Mouse (Mus musculus) hindbrain, embryonic 13.5 days (tissue): ENCODE results near the gene Tmprss9. TPM values are rescaled to one million over a fixed set of nuclear protein-coding genes. Genes with fewer than 3 reads are reported as not detected.

Source experiments
- ATAC-seq: fragments of 200-750 bp; cut with Nextera tagmentation; 2 replicates; pipeline ENCODE4 v1.8.0; 2017; ENCODE audit warnings: moderate TSS enrichment; ENCODE audit not compliant: low FRiP score
- H3K27ac ChIP-seq: fragments of 300-500 bp; sonication (generic); 2 replicates; pipeline ENCODE4 v1.5.1; 2015; ENCODE audit warnings: inconsistent platforms, mild to moderate bottlenecking, moderate library complexity
- H3K27me3 ChIP-seq: fragments of 300-500 bp; sonication (generic); 2 replicates; pipeline ENCODE4 v1.6.1; 2015; ENCODE audit warnings: mild to moderate bottlenecking, inconsistent platforms
- H3K36me3 ChIP-seq: fragments of 300-500 bp; sonication (generic); 2 replicates; pipeline ENCODE4 v1.6.1; 2015; ENCODE audit warnings: mild to moderate bottlenecking, inconsistent platforms
- H3K4me1 ChIP-seq: fragments of 300-500 bp; sonication (generic); replicated peaks from 2 replicates; pipeline ENCODE4 v1.6.1; 2015; ENCODE audit warnings: inconsistent platforms
- H3K4me2 ChIP-seq: fragments of 300-500 bp; sonication (generic); 2 replicates; pipeline ENCODE4 v1.6.1; 2015; ENCODE audit warnings: inconsistent platforms, mild to moderate bottlenecking, moderate library complexity
- H3K4me3 ChIP-seq: fragments of 300-500 bp; sonication (generic); 2 replicates; pipeline ENCODE4 v1.5.1; 2015; ENCODE audit warnings: mild to moderate bottlenecking, inconsistent platforms
- H3K9ac ChIP-seq: fragments of 300-500 bp; sonication (generic); 2 replicates; pipeline ENCODE4 v1.6.1; 2015; ENCODE audit warnings: mild to moderate bottlenecking, inconsistent platforms
- H3K9me3 ChIP-seq: fragments of 300-500 bp; sonication (generic); 2 replicates; pipeline ENCODE4 v1.6.1; 2016; ENCODE audit warnings: inconsistent platforms
- WGBS: fragments of 180-500 bp; shearing (Covaris S2); methylation state at CpG from one replicate; pipeline ENCODE4 v1.1.7; 2015; 5-methylcytosine and 5-hydroxymethylcytosine counted together
- polyA plus RNA-seq: library from polyadenylated mRNA; unstranded; fragments of >200 nt; fragmentation: Nextera tagmentation; extraction: Ambion mirVana; gene quantifications from 2 replicates; pipeline ENCODE4 v1.2.1, GENCODE M21; 2015

Tmprss9 gene
- polyA plus RNA-seq, 1 experiment from 2014 or later, result 0.13 TPM

DNA sequence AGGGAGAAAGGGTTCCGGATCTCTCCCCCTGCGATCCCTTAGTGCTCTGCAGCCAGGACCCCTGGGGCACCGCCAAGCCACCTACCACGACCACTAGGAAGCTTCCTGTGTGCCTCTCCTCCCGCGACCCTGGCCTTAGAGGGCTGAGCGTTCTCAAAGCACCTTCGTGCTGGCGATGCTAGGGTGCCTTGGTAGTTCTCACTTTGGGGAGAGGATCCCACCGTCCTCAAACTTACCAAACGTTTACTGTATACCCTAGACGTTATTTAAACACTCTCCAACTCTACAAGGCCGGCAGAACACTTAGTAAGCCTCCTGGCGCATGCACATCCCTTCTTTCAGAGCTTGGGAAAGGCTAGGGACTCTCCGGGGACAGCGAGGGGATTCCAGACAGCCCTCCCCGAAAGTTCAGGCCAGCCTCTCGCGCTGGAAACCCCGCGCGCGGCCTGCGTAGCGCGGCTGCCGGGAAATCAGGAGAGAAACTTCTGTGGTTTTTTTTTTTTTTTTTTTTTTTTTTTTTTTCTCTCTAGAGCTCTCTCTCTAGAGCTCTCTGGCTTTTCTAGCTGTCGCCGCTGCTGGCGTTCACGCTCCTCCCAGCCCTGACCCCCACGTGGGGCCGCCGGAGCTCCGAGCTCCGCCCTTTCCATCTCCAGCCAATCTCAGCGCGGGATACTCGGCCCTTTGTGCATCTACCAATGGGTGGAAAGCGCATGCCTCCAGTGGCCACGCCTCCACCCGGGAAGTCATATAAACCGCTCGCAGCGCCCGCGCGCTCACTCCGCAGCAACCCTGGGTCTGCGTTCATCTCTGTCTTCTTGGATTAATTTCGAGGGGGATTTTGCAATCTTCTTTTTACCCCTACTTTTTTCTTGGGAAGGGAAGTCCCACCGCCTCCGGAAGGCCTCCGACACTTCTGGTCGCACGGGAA is 57.9 kb downstream of the Tmprss9 start, which contains the start of gene Gadd45b:
Gene Gadd45b (plus strand): TSS at position 775 of the 928 bp plus-strand sequence.
- Histone ChIP-seq H3K4me3 (peak within 1 kb of the TSS; percentile 50), H3K9ac (peak within 1 kb of the TSS; percentile 80), H3K36me3 (no peaks in the 10 kb centered on the region), H3K9me3 (no peaks in the 10 kb centered on the region), H3K4me1 (peaks cover 54% of the 10 kb centered on the region), H3K27me3 (peaks cover 45% of the 10 kb centered on the region), H3K27ac (peak within 1 kb of the TSS; percentile 74), H3K4me2 (peak within 1 kb of the TSS; percentile 82)
- WGBS, result under 1% methylated on average over 56 of the region's 56 CpGs
- peak; percentile 89 for ATAC-seq

DNA sequence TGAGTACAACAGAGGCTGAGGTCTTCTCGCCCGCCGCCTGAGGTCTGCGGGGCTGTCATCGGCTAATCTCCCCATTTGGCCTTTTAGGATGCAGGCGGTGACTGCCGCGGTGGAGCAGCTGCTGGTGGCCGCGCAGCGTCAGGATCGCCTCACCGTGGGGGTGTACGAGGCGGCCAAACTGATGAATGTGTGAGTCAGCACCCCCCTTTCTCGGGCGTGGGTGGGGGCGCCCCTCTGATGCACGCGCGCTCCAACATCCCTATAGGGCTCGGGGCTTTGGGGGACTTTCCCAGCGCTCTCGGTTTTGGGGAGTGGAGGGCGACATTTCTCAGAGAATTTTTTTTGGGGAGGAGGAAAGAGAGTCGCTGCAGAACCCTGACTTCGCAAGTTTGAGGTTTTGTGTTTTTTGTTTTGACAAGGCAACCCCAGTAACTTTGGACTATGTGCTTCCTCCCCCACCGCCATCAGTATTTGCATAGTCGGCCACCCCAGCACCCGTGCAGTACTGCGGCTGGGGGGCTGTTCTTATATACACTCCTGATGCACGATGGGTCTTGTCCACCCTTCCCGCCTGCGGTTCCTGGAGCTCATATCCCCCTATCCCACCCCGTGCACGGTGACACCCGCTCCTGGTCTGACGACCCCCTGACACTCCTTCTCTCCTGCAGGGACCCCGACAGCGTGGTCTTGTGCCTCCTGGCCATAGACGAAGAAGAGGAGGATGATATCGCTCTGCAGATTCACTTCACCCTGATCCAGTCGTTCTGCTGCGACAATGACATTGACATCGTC is 58.9 kb downstream of the Tmprss9 start:
- H3K4me1 ChIP-seq, result peaks cover 63% of the 10 kb centered on the region
- H3K9ac ChIP-seq, result peak overlapping the region; percentile 74
- H3K36me3 ChIP-seq, result no peaks in the 10 kb centered on the region
- no peak overlapping the region for H3K27ac ChIP-seq
- 0 out of 2 replicates have a peak, but pooled peaks have one; percentile 22 for ATAC-seq
- H3K27me3 ChIP-seq, result peaks cover 54% of the 10 kb centered on the region
- peak overlapping the region; percentile 82 for H3K4me2 ChIP-seq
- H3K4me3 ChIP-seq, result peak overlapping the region; percentile 44
- H3K9me3 ChIP-seq, result no peaks in the 10 kb centered on the region
- under 1% methylated on average over 45 of the region's 45 CpGs for WGBS

DNA sequence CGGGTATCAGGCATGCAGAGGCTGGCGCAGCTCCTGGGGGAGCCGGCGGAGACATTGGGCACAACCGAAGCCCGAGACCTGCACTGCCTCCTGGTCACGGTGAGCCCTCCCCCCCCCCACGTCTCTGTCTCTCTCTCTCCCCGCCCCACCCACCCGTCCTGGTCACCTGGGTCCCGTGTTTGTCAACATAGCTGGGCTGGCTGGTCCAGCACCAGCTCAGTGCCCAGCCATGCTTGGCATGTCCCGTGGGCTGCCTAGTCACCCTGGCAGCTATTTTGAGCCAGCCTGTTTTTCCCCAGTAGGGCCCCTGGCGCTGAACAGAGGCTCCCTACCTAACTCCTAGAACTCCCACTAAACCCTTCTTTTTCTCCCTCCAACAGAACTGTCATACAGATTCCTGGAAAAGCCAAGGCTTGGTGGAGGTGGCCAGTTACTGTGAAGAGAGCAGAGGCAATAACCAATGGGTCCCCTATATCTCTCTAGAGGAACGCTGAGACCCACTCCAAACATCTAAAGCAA is 59.6 kb downstream of the Tmprss9 start:
- WGBS, result 2% methylated on average over 12 of the region's 14 CpGs
- H3K36me3 ChIP-seq, result no peaks in the 10 kb centered on the region
- H3K9me3 ChIP-seq, result no peaks in the 10 kb centered on the region
- H3K4me2 ChIP-seq, result peak overlapping the region; percentile 82
- H3K4me1 ChIP-seq, result peaks cover 70% of the 10 kb centered on the region
- ATAC-seq, result no peak
- peaks cover 61% of the 10 kb centered on the region for H3K27me3 ChIP-seq
- peak overlapping the region; percentile 74 for H3K9ac ChIP-seq
- H3K4me3 ChIP-seq, result peak overlapping the region; percentile 44
- H3K27ac ChIP-seq, result no peak overlapping the region

DNA sequence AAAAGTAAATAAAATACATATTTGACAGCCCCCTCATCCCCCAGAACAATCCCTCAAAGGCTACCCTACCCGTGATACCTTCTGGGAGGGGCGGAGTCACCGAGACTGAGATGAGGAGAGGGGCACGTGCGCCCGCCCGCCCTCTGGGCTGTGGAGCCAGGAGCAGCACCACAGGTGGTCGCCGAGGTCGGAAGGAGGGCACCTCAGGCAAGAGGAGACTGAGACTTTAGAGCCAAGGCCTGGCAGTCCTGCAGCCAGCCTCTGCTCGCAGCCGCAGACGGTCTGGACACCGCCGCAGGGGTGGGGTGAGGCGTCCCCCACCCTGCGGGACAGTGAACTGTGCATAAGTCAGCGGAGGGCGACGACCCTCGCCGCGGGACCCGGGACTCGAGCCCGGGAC is 60.0 kb downstream of the Tmprss9 start:
- Histone ChIP-seq H3K36me3 (no peaks in the 10 kb centered on the region), H3K4me3 (peak overlapping the region; percentile 44), H3K27ac (no peak overlapping the region), H3K9me3 (no peaks in the 10 kb centered on the region), H3K4me2 (peak overlapping the region; percentile 82), H3K4me1 (peaks cover 75% of the 10 kb centered on the region), H3K9ac (peak overlapping the region; percentile 29; the same call in 1 of the 2 replicates), H3K27me3 (peaks cover 66% of the 10 kb centered on the region)
- ATAC-seq, result no peak
- 2% methylated on average over 26 of the region's 26 CpGs for WGBS

DNA sequence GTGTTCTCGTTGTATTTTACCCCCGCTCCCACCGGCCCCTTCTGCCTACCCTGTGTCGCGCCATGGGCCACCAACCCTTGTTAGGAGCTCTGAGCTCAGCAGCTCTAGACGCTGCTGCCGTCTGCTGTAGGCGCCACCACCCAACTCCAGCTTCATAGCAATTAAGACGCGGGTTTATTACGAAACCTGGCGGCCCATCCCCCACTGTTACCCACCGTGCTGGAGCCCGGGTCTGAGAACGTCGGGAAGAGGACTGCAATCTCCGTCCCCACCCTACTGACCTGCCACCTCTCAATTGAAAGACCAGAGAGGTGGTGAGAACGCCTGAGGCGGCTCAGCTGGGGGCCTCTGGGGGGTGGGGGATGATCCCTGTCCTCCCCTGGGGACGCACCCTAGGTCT is 60.6 kb downstream of the Tmprss9 start:
- Histone ChIP-seq H3K9ac (0 out of 2 replicates have a peak overlapping the region, but pooled peaks have one; percentile 39), H3K27ac (no peak overlapping the region), H3K36me3 (no peaks in the 10 kb centered on the region), H3K27me3 (peaks cover 71% of the 10 kb centered on the region), H3K4me3 (peak overlapping the region; percentile 44), H3K4me1 (peaks cover 80% of the 10 kb centered on the region), H3K9me3 (no peaks in the 10 kb centered on the region), H3K4me2 (peak overlapping the region; percentile 82)
- WGBS, result 1% methylated on average over 20 of the region's 20 CpGs
- no peak for ATAC-seq

DNA sequence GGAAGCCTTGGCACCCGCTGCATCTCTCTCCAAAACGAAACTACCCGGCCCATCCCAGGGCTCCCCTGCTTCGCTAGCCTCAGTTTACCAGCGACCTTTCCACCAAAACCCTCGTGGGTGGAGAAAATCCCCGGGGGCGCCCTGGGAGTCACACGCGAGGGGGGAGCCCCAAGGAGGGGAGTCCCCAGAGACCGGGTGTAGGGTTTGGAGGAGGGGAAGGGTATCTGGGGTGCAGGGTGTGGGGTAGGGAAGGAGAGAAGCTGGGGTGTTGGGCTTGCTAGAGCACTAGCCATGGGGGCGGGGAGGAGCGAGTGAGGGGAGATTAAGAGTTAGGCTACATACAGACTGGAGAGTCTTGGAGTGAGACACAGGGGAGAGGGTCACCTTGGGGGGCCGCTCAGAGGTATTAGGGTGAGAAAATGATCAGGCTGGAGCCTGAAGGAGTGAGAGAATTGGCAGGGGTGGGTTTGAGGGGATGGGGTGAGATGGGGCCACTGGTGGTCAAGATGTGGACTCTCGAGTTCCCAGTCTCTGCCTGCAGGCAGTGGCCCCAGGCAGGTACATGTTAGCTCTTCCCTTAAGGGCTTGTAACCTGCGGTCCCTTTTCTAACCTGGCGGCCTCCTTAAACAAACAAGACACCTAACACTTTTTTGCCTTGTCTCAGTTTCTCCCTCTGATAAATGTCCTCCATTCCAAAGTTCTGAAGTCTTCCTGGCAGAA is 61.2 kb downstream of the Tmprss9 start:
- Histone ChIP-seq H3K27me3 (peaks cover 77% of the 10 kb centered on the region), H3K4me3 (peak overlapping the region; percentile 44), H3K9me3 (no peaks in the 10 kb centered on the region), H3K36me3 (no peaks in the 10 kb centered on the region), H3K27ac (no peak overlapping the region), H3K4me2 (peak overlapping the region; percentile 82), H3K4me1 (peaks cover 86% of the 10 kb centered on the region), H3K9ac (no peak overlapping the region)
- WGBS, result 2% methylated on average over 17 of the region's 17 CpGs
- ATAC-seq, result no peak

DNA sequence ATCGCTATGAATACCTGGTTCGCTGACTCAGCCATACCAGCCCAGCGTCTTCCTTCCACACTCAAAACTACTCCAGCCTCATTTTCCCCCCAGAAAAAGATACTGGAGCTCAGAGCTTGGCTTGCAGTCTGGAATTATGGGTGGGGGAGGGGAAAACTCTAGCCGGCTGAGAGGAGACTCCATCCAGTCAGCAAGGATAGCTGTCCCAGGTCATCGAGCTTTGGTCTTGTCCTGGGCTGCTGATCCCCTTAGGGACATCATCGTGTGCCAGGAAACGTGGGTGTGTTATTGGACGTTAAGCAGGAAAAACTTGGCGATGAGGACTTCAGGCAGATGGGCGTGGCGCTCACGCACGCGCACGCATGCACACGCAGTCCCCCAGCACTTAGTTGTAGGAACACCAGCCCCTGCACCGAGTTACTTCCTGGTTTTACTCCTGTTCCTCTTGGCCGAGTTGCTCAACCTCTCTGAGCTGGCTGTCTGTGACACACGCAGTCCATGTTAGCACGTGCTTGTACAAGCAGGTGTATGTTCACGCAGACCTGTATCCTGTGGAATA is 61.9 kb downstream of the Tmprss9 start:
- Histone ChIP-seq H3K4me1 (peaks cover 93% of the 10 kb centered on the region), H3K9ac (no peak overlapping the region), H3K36me3 (no peaks in the 10 kb centered on the region), H3K9me3 (no peaks in the 10 kb centered on the region), H3K4me2 (peak overlapping the region; percentile 42), H3K27ac (no peak overlapping the region), H3K27me3 (peaks cover 84% of the 10 kb centered on the region), H3K4me3 (peak overlapping the region; percentile 19)
- 4% methylated on average over 21 of the region's 21 CpGs for WGBS
- ATAC-seq, result no peak

DNA sequence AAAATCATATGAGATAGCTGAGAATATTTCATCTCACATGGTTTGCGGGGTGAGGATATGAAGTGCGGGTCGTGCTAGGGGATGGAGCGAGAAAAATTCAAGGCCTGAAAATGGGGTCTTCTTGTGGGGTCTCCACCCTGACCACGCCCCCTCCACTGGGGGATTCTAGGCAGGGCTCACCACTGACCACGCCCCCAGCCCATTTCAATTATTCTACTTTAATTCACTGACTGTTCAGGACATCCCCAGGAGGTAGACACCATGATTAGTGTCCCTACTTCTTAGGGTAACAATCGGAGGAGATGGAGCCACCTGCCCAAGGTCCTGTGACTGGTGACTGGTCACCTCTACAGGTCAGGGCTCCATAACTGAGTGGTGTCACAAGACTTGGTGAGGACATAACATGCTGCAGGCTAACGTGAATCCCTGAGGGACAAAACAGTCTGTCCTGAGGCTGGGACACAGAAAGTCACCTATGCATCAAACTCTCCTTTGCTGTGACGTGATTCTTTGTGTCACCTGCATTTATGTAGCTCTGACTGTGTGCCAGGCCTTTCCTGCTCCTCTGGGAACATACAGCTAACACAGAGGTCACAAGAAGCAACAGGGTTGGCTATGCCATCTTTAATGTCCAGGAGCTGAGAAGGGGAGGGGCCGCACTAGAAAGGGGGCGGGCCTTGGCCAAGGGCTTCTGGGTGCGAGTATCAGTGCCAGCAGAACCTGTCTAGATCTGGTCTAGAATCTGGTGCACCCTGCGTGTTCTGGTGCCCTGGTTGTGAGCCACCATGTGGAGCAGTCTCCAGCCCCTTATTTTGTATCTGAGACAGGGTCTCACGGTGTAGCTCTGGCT is 62.7 kb downstream of the Tmprss9 start:
- peaks cover 95% of the 10 kb centered on the region for H3K4me1 ChIP-seq
- no peak for ATAC-seq
- WGBS, result 31% methylated on average over 14 of the region's 14 CpGs
- no peaks in the 10 kb centered on the region for H3K36me3 ChIP-seq
- H3K27ac ChIP-seq, result no peak overlapping the region
- H3K4me3 ChIP-seq, result no peak overlapping the region
- H3K4me2 ChIP-seq, result peak overlapping the region; percentile 42; the same call in 1 of the 2 replicates
- H3K27me3 ChIP-seq, result peaks cover 91% of the 10 kb centered on the region
- H3K9ac ChIP-seq, result no peak overlapping the region
- H3K9me3 ChIP-seq, result no peaks in the 10 kb centered on the region

DNA sequence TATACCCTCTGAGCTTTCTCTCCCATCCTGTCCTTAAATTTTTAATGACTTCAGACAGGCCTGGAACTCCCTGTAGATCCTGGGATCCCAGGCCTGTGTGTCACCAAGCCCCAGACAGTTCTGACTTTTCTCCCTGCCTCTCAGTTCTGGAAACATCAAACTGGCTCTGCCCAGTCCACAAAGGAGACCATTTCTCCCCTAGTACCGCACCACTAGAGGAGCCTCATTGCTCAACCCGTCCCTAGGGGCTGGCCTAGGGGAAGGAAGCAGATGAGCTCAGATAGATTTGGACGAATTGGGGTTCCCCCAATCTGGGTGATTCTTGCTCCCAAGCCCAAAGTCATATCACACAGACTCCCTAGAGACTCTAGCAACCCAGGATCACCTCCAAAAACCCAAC is 63.6 kb downstream of the Tmprss9 start:
- H3K27me3 ChIP-seq, result peaks cover 91% of the 10 kb centered on the region
- WGBS, result 1% methylated on average over 3 of the region's 3 CpGs
- H3K4me3 ChIP-seq, result no peak overlapping the region
- peaks cover 99% of the 10 kb centered on the region for H3K4me1 ChIP-seq
- H3K9me3 ChIP-seq, result no peaks in the 10 kb centered on the region
- ATAC-seq, result no peak
- 0 out of 2 replicates have a peak overlapping the region, but pooled peaks have one; percentile 46 for H3K27ac ChIP-seq
- no peak overlapping the region; the same call in 1 of the 2 replicates for H3K4me2 ChIP-seq
- H3K36me3 ChIP-seq, result no peaks in the 10 kb centered on the region
- H3K9ac ChIP-seq, result no peak overlapping the region

DNA sequence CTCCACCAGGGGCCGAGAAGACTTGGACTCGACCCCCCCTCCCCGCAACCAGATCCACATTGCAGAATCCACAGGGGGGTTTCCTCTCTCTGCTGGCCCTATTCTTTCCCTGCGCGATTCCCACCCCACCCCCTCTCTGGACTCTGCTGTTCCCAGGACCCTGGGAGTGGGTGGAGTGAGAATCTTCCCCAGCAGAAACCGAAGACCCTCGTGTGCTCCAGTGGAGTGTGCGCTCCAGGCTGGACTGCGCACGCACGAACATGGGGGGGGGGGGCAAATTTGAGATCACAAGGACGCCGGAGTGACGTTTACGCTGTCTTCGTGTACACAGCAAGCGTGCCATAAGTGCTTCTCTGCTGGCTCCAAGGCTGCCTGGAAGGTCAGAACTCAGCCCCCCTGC is 64.0 kb downstream of the Tmprss9 start:
- Histone ChIP-seq H3K9me3 (no peaks in the 10 kb centered on the region), H3K9ac (peak overlapping the region; percentile 49; the same call in 1 of the 2 replicates), H3K27ac (peak overlapping the region; percentile 58), H3K36me3 (no peaks in the 10 kb centered on the region), H3K4me3 (peak overlapping the region; percentile 15; the same call in 1 of the 2 replicates), H3K27me3 (peaks cover 91% of the 10 kb centered on the region), H3K4me1 (peaks cover 99% of the 10 kb centered on the region), H3K4me2 (peak overlapping the region; percentile 50)
- WGBS, result 2% methylated on average over 17 of the region's 17 CpGs
- no peak for ATAC-seq
